Mouse (Mus musculus) CD8-positive naive resting alpha-beta T cell, adult 57 days (primary cell): ENCODE measurements around the gene Spz1. TPM values are rescaled to one million over a fixed set of nuclear protein-coding genes. Genes with fewer than 3 reads are reported as not detected.

Experiments used
- total RNA-seq: library from RNA; stranded (reverse); gene quantifications from one replicate; pipeline ENCODE4 v1.2.4, GENCODE M21; 2023

Spz1 gene
- not detected for total RNA-seq

GRCm38 (mm10) chr13:92576072-92576471 lies at the start of gene Spz1:
Gene Spz1, minus strand, starts transcription at chr13:92576172.

GRCm38 (mm10) chr13:92610311-92611221 lies 34.6 kb upstream of the Spz1 start, which contains the start of gene Serinc5:
Gene Serinc5, plus strand, starts transcription at chr13:92611091.

GRCm38 (mm10) chr13:92530721-92531211 lies 45.2 kb downstream of the Spz1 start, which contains the start of gene Zfyve16:
Gene Zfyve16, minus strand, starts transcription at chr13:92530868.

Other genes starting within 250 kb of the Spz1 start
- 1.4 TPM for gene Dhfr, start 221.4 kb downstream of the Spz1 start, total RNA-seq
- 41.2 TPM for gene Msh3, start 221.2 kb downstream of the Spz1 start, total RNA-seq
- not detected for gene Ankrd34b, start 150.3 kb downstream of the Spz1 start, total RNA-seq
- 1.1 TPM for gene Fam151b, start 92.2 kb downstream of the Spz1 start, total RNA-seq
- gene Zfyve16, start 45.3 kb downstream of the Spz1 start, total RNA-seq = 22.4 TPM
- gene Serinc5, start 34.9 kb upstream of the Spz1 start, total RNA-seq = 15.0 TPM
- not detected for gene Thbs4, start 218.6 kb upstream of the Spz1 start, total RNA-seq